Mouse (Mus musculus) midbrain, postnatal 0 days (tissue): ENCODE measurements around the gene Myof. TPM values are rescaled to one million over a fixed set of nuclear protein-coding genes. Genes with fewer than 3 reads are reported as not detected.
A peak's percentile ranks its signal among the peaks of the same experiment; 100 is the strongest.

Experiments
- ATAC-seq: fragments of 200-750 bp; cut with Nextera tagmentation; 2 replicates; pipeline ENCODE4 v1.8.0; 2017; ENCODE audit warnings: moderate number of reproducible peaks, mild to moderate bottlenecking, moderate TSS enrichment, moderate library complexity; ENCODE audit not compliant: low FRiP score
- DNase-seq: peaks from one replicate; pipeline ENCODE4 v3.0.0-alpha.2; 2015; ENCODE audit warnings: low spot score
- H3K27ac ChIP-seq: fragments of 300-500 bp; sonication (generic); 2 replicates; pipeline ENCODE4 v1.5.1; 2014; ENCODE audit warnings: low read depth, mild to moderate bottlenecking, low read length, mixed read lengths
- H3K27me3 ChIP-seq: fragments of 300-500 bp; sonication (generic); 2 replicates; pipeline ENCODE4 v1.6.1; 2014; ENCODE audit warnings: low read length, control low read depth, mixed read lengths; ENCODE audit not compliant: insufficient read depth
- H3K36me3 ChIP-seq: fragments of 300-500 bp; sonication (generic); 2 replicates; pipeline ENCODE4 v1.6.1; 2014; ENCODE audit warnings: low read length, control low read depth, mixed read lengths; ENCODE audit not compliant: insufficient read depth
- H3K4me1 ChIP-seq: fragments of 300-500 bp; sonication (generic); 2 replicates; pipeline ENCODE4 v1.6.1; 2014; ENCODE audit warnings: mild to moderate bottlenecking, control low read depth, antibody characterized with exemption, low read length, mixed read lengths; ENCODE audit not compliant: insufficient read depth
- H3K4me2 ChIP-seq: fragments of 300-500 bp; sonication (generic); 2 replicates; pipeline ENCODE4 v1.6.1; 2014; ENCODE audit warnings: low read depth, mild to moderate bottlenecking, low read length, mixed read lengths; ENCODE audit not compliant: poor library complexity, severe bottlenecking
- H3K4me3 ChIP-seq: fragments of 300-500 bp; sonication (generic); 2 replicates; pipeline ENCODE4 v1.5.1; 2014; ENCODE audit warnings: low read depth, mild to moderate bottlenecking, low read length, moderate library complexity
- H3K9ac ChIP-seq: fragments of 300-500 bp; sonication (generic); replicated peaks from 2 replicates; pipeline ENCODE4 v1.6.1; 2014; ENCODE audit warnings: mild to moderate bottlenecking, low read length, moderate library complexity, mixed read lengths; ENCODE audit not compliant: poor library complexity, severe bottlenecking
- H3K9me3 ChIP-seq: fragments of 300-500 bp; sonication (generic); 2 replicates; pipeline ENCODE4 v1.6.1; 2016; ENCODE audit warnings: low read length, control low read depth
- CTCF ChIP-seq: IDR thresholded peaks from 2 replicates; pipeline ENCODE4 v1.5.1; 2016; ENCODE audit warnings: antibody characterized with exemption, mild to moderate bottlenecking
- WGBS: fragments of 180-500 bp; shearing (Covaris S2); extraction: QIAGEN DNeasy Blood & Tissue Kit; methylation state at CpG from one replicate; pipeline ENCODE4 v1.1.7; 2014; 5-methylcytosine and 5-hydroxymethylcytosine counted together
- polyA plus RNA-seq: library from polyadenylated mRNA; unstranded; fragments of >200 nt; fragmentation: Nextera tagmentation; extraction: Ambion mirVana; gene quantifications from 2 replicates; pipeline ENCODE4 v1.2.1, GENCODE M21; 2015
- total RNA-seq: library from RNA; depleted of rRNA; stranded (reverse); fragments of >200 nt; gene quantifications from 2 replicates; pipeline ENCODE4 v1.2.3, GENCODE M21; 2014

The Myof gene
- total and polyA plus RNA-seq, 2 experiments from 2014 or later: 2.1 to 5.4 TPM

DNA sequence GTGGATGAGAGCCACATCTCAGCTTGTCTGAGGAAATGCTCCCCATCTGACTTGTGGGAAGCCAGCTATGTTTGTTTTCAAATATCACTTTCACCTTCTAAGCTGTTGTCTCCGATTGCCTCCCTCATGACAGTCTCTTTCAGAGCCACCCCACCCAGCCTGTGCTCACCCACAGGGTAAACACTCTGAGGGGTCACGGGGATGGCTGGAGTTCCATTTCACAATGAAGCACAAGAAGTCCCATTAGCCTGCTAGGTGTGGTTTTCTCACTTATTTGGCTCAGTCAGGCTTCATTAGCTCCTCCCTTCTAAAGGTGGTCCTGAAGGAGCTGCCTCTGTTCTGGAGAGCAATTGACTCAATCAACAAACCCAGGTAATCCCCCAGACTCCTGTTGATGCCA lies 7.6 kb downstream of the Myof start:
- TF ChIP-seq CTCF: no peak
- Histone ChIP-seq H3K36me3 (no peaks in the 10 kb centered on the region), H3K4me3 (no peak overlapping the region), H3K27me3 (no peaks in the 10 kb centered on the region), H3K9me3 (no peaks in the 10 kb centered on the region), H3K9ac (no peak overlapping the region), H3K4me2 (no peak overlapping the region), H3K4me1 (0 out of 2 replicates have a peak, but pooled peaks cover 4% of the 10 kb centered on the region), H3K27ac (no peak overlapping the region)
- DNase-seq: no peak
- ATAC-seq: no peak
- WGBS: 90% methylated on average over 2 of the region's 2 CpGs

GRCm38 (mm10) chr19:38034696-38035095 lies 8.7 kb downstream of the Myof start:
- 81% methylated on average over 2 of the region's 2 CpGs for WGBS
- H3K4me3 ChIP-seq: no peak overlapping the region
- H3K4me2 ChIP-seq: no peak overlapping the region
- no peaks in the 10 kb centered on the region for H3K9me3 ChIP-seq
- no peak for DNase-seq
- no peaks in the 10 kb centered on the region for H3K36me3 ChIP-seq
- no peak overlapping the region for H3K27ac ChIP-seq
- no peak for TF ChIP-seq CTCF
- no peak overlapping the region for H3K9ac ChIP-seq
- H3K27me3 ChIP-seq: no peaks in the 10 kb centered on the region
- 0 out of 2 replicates have a peak, but pooled peaks cover 4% of the 10 kb centered on the region for H3K4me1 ChIP-seq
- no peak for ATAC-seq

GRCm38 (mm10) chr19:38033735-38034057 lies 9.7 kb downstream of the Myof start:
- no peak overlapping the region for H3K4me2 ChIP-seq
- no peaks in the 10 kb centered on the region for H3K36me3 ChIP-seq
- DNase-seq (no peak), ATAC-seq (no peak)
- H3K27me3 ChIP-seq: no peaks in the 10 kb centered on the region
- H3K4me3 ChIP-seq: no peak overlapping the region
- no peak overlapping the region for H3K27ac ChIP-seq
- no peak overlapping the region for H3K9ac ChIP-seq
- TF ChIP-seq CTCF: no peak
- 92% methylated on average over 2 of the region's 2 CpGs for WGBS
- 0 out of 2 replicates have a peak, but pooled peaks cover 4% of the 10 kb centered on the region for H3K4me1 ChIP-seq
- no peaks in the 10 kb centered on the region for H3K9me3 ChIP-seq

GRCm38 (mm10) chr19:38032993-38033734 lies 10.2 kb downstream of the Myof start:
- DNase-seq (no peak), ATAC-seq (no peak)
- TF ChIP-seq CTCF: no peak
- Histone ChIP-seq H3K9me3 (no peaks in the 10 kb centered on the region), H3K4me3 (no peak overlapping the region), H3K36me3 (no peaks in the 10 kb centered on the region), H3K9ac (no peak overlapping the region), H3K27me3 (no peaks in the 10 kb centered on the region), H3K4me1 (0 out of 2 replicates have a peak, but pooled peaks cover 4% of the 10 kb centered on the region), H3K4me2 (no peak overlapping the region), H3K27ac (no peak overlapping the region)
- WGBS: 84% methylated on average over 15 of the region's 15 CpGs

GRCm38 (mm10) chr19:38031144-38031543 lies 12.2 kb downstream of the Myof start:
- Histone ChIP-seq H3K4me2 (peak overlapping the region; percentile 32), H3K9ac (no peak overlapping the region), H3K27me3 (no peaks in the 10 kb centered on the region), H3K27ac (no peak overlapping the region), H3K4me3 (no peak overlapping the region), H3K36me3 (no peaks in the 10 kb centered on the region), H3K4me1 (0 out of 2 replicates have a peak, but pooled peaks cover 4% of the 10 kb centered on the region), H3K9me3 (no peaks in the 10 kb centered on the region)
- WGBS: 72% methylated on average over 9 of the region's 9 CpGs
- no peak for TF ChIP-seq CTCF
- ATAC-seq (no peak), DNase-seq (no peak)

DNA sequence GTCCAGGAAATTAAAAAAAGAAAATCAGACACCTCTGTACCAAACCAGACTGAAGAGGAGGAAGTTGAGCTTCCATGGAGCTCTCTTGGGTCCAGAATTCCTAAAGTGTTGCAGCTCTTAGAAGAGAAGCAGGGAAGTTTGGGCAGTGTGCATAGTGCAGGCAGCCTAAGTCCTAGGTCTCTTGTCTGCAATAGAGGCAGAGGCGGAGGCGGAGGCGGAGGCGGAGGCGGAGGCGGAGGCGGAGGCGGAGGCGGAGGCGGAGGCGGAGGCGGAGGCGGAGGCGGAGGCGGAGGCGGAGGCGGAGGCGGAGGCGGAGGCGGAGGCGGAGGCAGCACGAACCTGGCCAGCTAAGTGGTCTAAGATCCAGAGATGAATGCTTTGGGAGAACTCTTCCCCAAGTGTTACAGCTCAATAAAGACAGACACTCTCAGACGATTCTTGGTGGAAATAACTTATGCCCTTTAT lies 12.7 kb downstream of the Myof start:
- 6% methylated on average over 11 of the region's 23 CpGs for WGBS
- H3K4me2 ChIP-seq: peak overlapping the region; percentile 32
- H3K36me3 ChIP-seq: no peaks in the 10 kb centered on the region
- no peak overlapping the region for H3K27ac ChIP-seq
- H3K4me1 ChIP-seq: 0 out of 2 replicates have a peak, but pooled peaks cover 4% of the 10 kb centered on the region
- ATAC-seq: no peak
- peak; percentile 6 for DNase-seq
- H3K9ac ChIP-seq: no peak overlapping the region
- H3K27me3 ChIP-seq: no peaks in the 10 kb centered on the region
- no peak for TF ChIP-seq CTCF
- H3K9me3 ChIP-seq: no peaks in the 10 kb centered on the region
- H3K4me3 ChIP-seq: no peak overlapping the region
